Comparison of ENCODE assay signal across 22 mouse cellular contexts in genomic region chr2:52567421-52567820, GRCm38 (mm10).
DNase-seq lines count a peak whose midpoint lies in the region; ATAC-seq and TF ChIP-seq lines count a peak whose summit lies in the region.
"Had no signal": no experiment of that assay in that cellular context is flagged by ENCODE, and none has a peak within 500 bp of the region (broad histone marks: within the 10 kb centered on the region; RNA-seq: fewer than 3 reads in every experiment).

No protein-coding gene starts in this region.

- no peak overlapping the region for H3K4me3 ChIP-seq in heart, adult 2 months
- H3K4me3 ChIP-seq in heart, embryonic 12.5 days: no peak overlapping the region
- H3K4me3 ChIP-seq in forebrain, embryonic 15.5 days: no peak overlapping the region
- H3K4me3 ChIP-seq: embryonic facial prominence, embryonic 15.5 days; erythroblast, embryonic 14.5 days; forebrain, embryonic 10.5 days; hindbrain, embryonic 15.5 days had no signal

- no peaks in the 10 kb centered on the region; the same call in 1 of the 2 replicates for H3K36me3 ChIP-seq in heart, adult 2 months (ENCODE audit: control insufficient read depth, insufficient read depth, low read length)
- H3K36me3 ChIP-seq in heart, embryonic 12.5 days: no peaks in the 10 kb centered on the region
- no peaks in the 10 kb centered on the region for H3K36me3 ChIP-seq in forebrain, embryonic 15.5 days
- H3K36me3 ChIP-seq: embryonic facial prominence, embryonic 15.5 days; forebrain, embryonic 10.5 days; G1E; hindbrain, embryonic 15.5 days had no signal

- no peak overlapping the region for H3K9ac ChIP-seq in heart, adult 2 months (ENCODE audit: low read depth, low read length)
- no peak overlapping the region for H3K9ac ChIP-seq in heart, embryonic 12.5 days
- H3K9ac ChIP-seq in forebrain, embryonic 15.5 days (replicated peaks): no peak overlapping the region
- H3K9ac ChIP-seq: embryonic facial prominence, embryonic 15.5 days; hindbrain, embryonic 15.5 days had no signal

- WGBS in heart, adult 2 months: 28% methylated on average over 3 of the region's 3 CpGs
- 58% methylated on average over 3 of the region's 3 CpGs for WGBS in heart, embryonic 12.5 days
- 76% methylated on average over 3 of the region's 3 CpGs for WGBS in forebrain, embryonic 15.5 days

- TF ChIP-seq CTCF in heart, adult 2 months (IDR thresholded peaks at IDR 0.05): peak; percentile 34

- intact Hi-C loops in heart, adult 2 months (cut with DNase I): no loop called here
- intact Hi-C loops in heart, postnatal 10 days (cut with DNase I): no loop called here

- no peaks in the 10 kb centered on the region for H3K79me2 ChIP-seq in heart, adult 2 months (replicated peaks; ENCODE audit: control insufficient read depth, insufficient read depth, low read length)

- peaks cover 1% of the 10 kb centered on the region for H3K4me1 ChIP-seq in heart, adult 2 months (ENCODE audit: control insufficient read depth, insufficient read depth, low read length)
- peaks cover 15% of the 10 kb centered on the region for H3K4me1 ChIP-seq in heart, embryonic 12.5 days (replicated peaks)
- H3K4me1 ChIP-seq in forebrain, embryonic 15.5 days: no peaks in the 10 kb centered on the region
- H3K4me1 ChIP-seq: embryonic facial prominence, embryonic 15.5 days; hindbrain, embryonic 15.5 days had no signal

- no peak overlapping the region; the same call in 1 of the 2 replicates for H3K27ac ChIP-seq in heart, adult 2 months
- no peak overlapping the region for H3K27ac ChIP-seq in heart, embryonic 12.5 days (ENCODE audit: poor library complexity, severe bottlenecking)
- H3K27ac ChIP-seq in forebrain, embryonic 15.5 days (replicated peaks): no peak overlapping the region
- H3K27ac ChIP-seq: embryonic facial prominence, embryonic 15.5 days; forebrain, embryonic 10.5 days; hindbrain, embryonic 15.5 days had no signal

- H3K4me2 ChIP-seq in heart, embryonic 12.5 days: no peak overlapping the region
- no peak overlapping the region for H3K4me2 ChIP-seq in forebrain, embryonic 15.5 days (replicated peaks)
- H3K4me2 ChIP-seq: embryonic facial prominence, embryonic 15.5 days; hindbrain, embryonic 15.5 days had no signal

- H3K27me3 ChIP-seq in heart, adult 2 months (ENCODE audit: control insufficient read depth, insufficient read depth, low read length): no peaks in the 10 kb centered on the region
- H3K27me3 ChIP-seq in heart, embryonic 12.5 days (replicated peaks): no peaks in the 10 kb centered on the region
- H3K27me3 ChIP-seq in forebrain, embryonic 15.5 days: no peaks in the 10 kb centered on the region
- H3K27me3 ChIP-seq: embryonic facial prominence, embryonic 15.5 days; hindbrain, embryonic 15.5 days had no signal

- TF ChIP-seq EP300 in heart, adult 2 months (IDR thresholded peaks at IDR 0.05; ENCODE audit: insufficient read depth, low read depth, low read length): 0 out of 2 replicates have a peak, but pooled peaks have one; percentile 16

- no peak for ATAC-seq in heart, embryonic 12.5 days (ENCODE audit: insufficient number of reproducible peaks, low FRiP score)
- ATAC-seq in forebrain, embryonic 15.5 days (replicated peaks): no peak
- ATAC-seq: CD4-positive, CD25-positive, alpha-beta regulatory T cell, adult 4 months; forebrain, embryonic 16.5 days; intestine, embryonic 16.5 days had no signal

- no peak for TF ChIP-seq POLR2A in heart, adult 2 months (IDR thresholded peaks at IDR 0.05; ENCODE audit: insufficient read depth, low read depth, low read length)

- H3K9me3 ChIP-seq in heart, embryonic 12.5 days (replicated peaks): no peaks in the 10 kb centered on the region
- no peaks in the 10 kb centered on the region for H3K9me3 ChIP-seq in forebrain, embryonic 15.5 days
- H3K9me3 ChIP-seq: embryonic facial prominence, embryonic 15.5 days; forebrain, embryonic 10.5 days; G1E; hindbrain, embryonic 15.5 days had no signal

- DNase-seq in gastrocnemius, adult 18-20 months (ENCODE audit: low spot score): peak; percentile 44
- DNase-seq in gastrocnemius, postnatal 10 days: no peak
- DNase-seq in heart, adult 2 months: peak in 1 of 2 experiments; percentile 40
- peak; percentile 46 to 55 for DNase-seq in heart, postnatal 10 days
- DNase-seq in skeletal muscle tissue, adult 2 months (ENCODE audit: low read depth, low spot score): peak; percentile 69
- DNase-seq in urinary bladder, adult 2 months (ENCODE audit: low spot score): no peak
- DNase-seq: adrenal gland, adult 8-10 months; adrenal gland, postnatal 36 days; B cell, adult 2 months; cerebellum, postnatal 10 days; embryo, embryonic 11 days; kidney, adult 2 months had no signal

Comparison
In these comparisons a context has a peak if more than half of its experiments do, and no peak if none do; other contexts are left out.
1. DNase-seq: peak in gastrocnemius, adult 18-20 months (single experiment), heart, postnatal 10 days (2 of 2) and skeletal muscle tissue, adult 2 months (single experiment); none in gastrocnemius, postnatal 10 days (single experiment) and urinary bladder, adult 2 months (single experiment).